ENCODE assay signal across 11 mouse cellular contexts in genomic region chr7:125450678-125451077, GRCm38 (mm10).
"Had no signal": no experiment of that assay in that cellular context is flagged by ENCODE, and none has a peak within 500 bp of the region (broad histone marks: within the 10 kb centered on the region; RNA-seq: fewer than 3 reads in every experiment).

No protein-coding gene starts in this region.

- ATAC-seq: intestine, embryonic 15.5 days; midbrain, embryonic 16.5 days had no signal

- H3K9me3 ChIP-seq: intestine, embryonic 15.5 days; kidney, embryonic 15.5 days; liver, embryonic 15.5 days; midbrain, embryonic 12.5 days; neural tube, embryonic 13.5 days had no signal

- DNase-seq: kidney, adult 2 months; kidney, postnatal 14 days; retina, postnatal 1 day; thymus, postnatal 4 days had no signal

- H3K9ac ChIP-seq: intestine, embryonic 15.5 days; kidney, embryonic 15.5 days; liver, embryonic 15.5 days; midbrain, embryonic 12.5 days; neural tube, embryonic 13.5 days had no signal

- H3K36me3 ChIP-seq: intestine, embryonic 15.5 days had no signal

- H3K27ac ChIP-seq: intestine, embryonic 15.5 days; kidney, embryonic 15.5 days; liver, embryonic 15.5 days; midbrain, embryonic 12.5 days; neural tube, embryonic 13.5 days had no signal

- H3K4me1 ChIP-seq: intestine, embryonic 15.5 days had no signal

- H3K4me2 ChIP-seq: intestine, embryonic 15.5 days; kidney, embryonic 15.5 days; liver, embryonic 11.5 days; liver, embryonic 15.5 days; midbrain, embryonic 12.5 days; neural tube, embryonic 13.5 days had no signal

- H3K4me3 ChIP-seq: intestine, embryonic 15.5 days; kidney, embryonic 15.5 days; liver, embryonic 15.5 days; midbrain, embryonic 12.5 days; neural tube, embryonic 13.5 days had no signal

- H3K27me3 ChIP-seq: intestine, embryonic 15.5 days; kidney, embryonic 15.5 days; liver, embryonic 15.5 days; midbrain, embryonic 12.5 days; neural tube, embryonic 13.5 days had no signal
